Mouse (Mus musculus) CH12.LX (cell line): ENCODE measurements around the gene Gm42715.

ENCODE experiments used
- CHD2 ChIP-seq: IDR thresholded peaks from 2 replicates; pipeline ENCODE4 v1.6.1; 2011; ENCODE audit warnings: low read length, improper control_type of control experiment
- CTCF ChIP-seq, 2 experiments: IDR thresholded peaks in 1 of 2; conservative IDR thresholded peaks in 1 of 2; 2 replicates each; pipeline ENCODE4 v1.5.1; 2011 to 2012; ENCODE audit warnings: low read depth in 2 of 2, low read length in 2 of 2, improper control_type of control experiment in 1 of 2, inconsistent platforms in 1 of 2, mild to moderate bottlenecking in 1 of 2, moderate library complexity in 1 of 2
- NELFE ChIP-seq: IDR thresholded peaks from 2 replicates; pipeline ENCODE4 v1.6.1; 2011; ENCODE audit warnings: low read depth, low read length, improper control_type of control experiment
- SIN3A ChIP-seq: IDR thresholded peaks from 2 replicates; pipeline ENCODE4 v1.6.1; 2012; ENCODE audit warnings: low read length, improper control_type of control experiment, inconsistent platforms

- TF ChIP-seq CTCF (conservative IDR thresholded peaks at IDR 0.05 in 1 of 2, IDR thresholded peaks at IDR 0.05 in 1 of 2; ENCODE audit: low read depth in 2 of 2, low read length in 2 of 2) (no peak), NELFE (no peak), CHD2 (no peak), SIN3A (no peak; the same call in 1 of the 2 replicates)
Measured at GRCm38 (mm10) chr7:127513016-127513390, 6.4 kb upstream of the Gm42715 start.
